Mouse (Mus musculus) c-Kit-positive CD71-positive TER-119-positive erythroid progenitor cells, embryonic 14.5 days (primary cell): ENCODE measurements around the gene B230217C12Rik.

Experiments used
- DNase-seq: peaks from one replicate; pipeline ENCODE4 v3.0.0-alpha.2; 2013; ENCODE audit warnings: low spot score

B230217C12Rik gene

GRCm38 (mm10) chr11:97809235-97810121, 31.1 kb upstream of the B230217C12Rik start:
- DNase-seq: no peak

GRCm38 (mm10) chr11:97810356-97810755, 30.2 kb upstream of the B230217C12Rik start:
- DNase-seq: no peak

GRCm38 (mm10) chr11:97810970-97811369, 29.6 kb upstream of the B230217C12Rik start:
- no peak for DNase-seq

- DNase-seq: no peak
Observed at GRCm38 (mm10) chr11:97811569-97812362, 28.8 kb upstream of the B230217C12Rik start.

GRCm38 (mm10) chr11:97812491-97812921, 28.1 kb upstream of the B230217C12Rik start:
- DNase-seq: no peak

GRCm38 (mm10) chr11:97813085-97813484, 27.5 kb upstream of the B230217C12Rik start:
- no peak for DNase-seq

- no peak for DNase-seq
Observed at GRCm38 (mm10) chr11:97813746-97814515, 26.6 kb upstream of the B230217C12Rik start.

GRCm38 (mm10) chr11:97815736-97816135, 24.8 kb upstream of the B230217C12Rik start:
- DNase-seq: no peak

- no peak for DNase-seq
Observed at GRCm38 (mm10) chr11:97816176-97816575, 24.4 kb upstream of the B230217C12Rik start.

- no peak for DNase-seq
Observed at GRCm38 (mm10) chr11:97816916-97817315, 23.7 kb upstream of the B230217C12Rik start.

- no peak for DNase-seq
Observed at GRCm38 (mm10) chr11:97817379-97817778, 23.2 kb upstream of the B230217C12Rik start.

GRCm38 (mm10) chr11:97818003-97818402, 22.6 kb upstream of the B230217C12Rik start:
- no peak for DNase-seq

- no peak for DNase-seq
Observed at GRCm38 (mm10) chr11:97818571-97818970, 22.0 kb upstream of the B230217C12Rik start.

GRCm38 (mm10) chr11:97819102-97819501, 21.5 kb upstream of the B230217C12Rik start:
- no peak for DNase-seq

- no peak for DNase-seq
Observed at GRCm38 (mm10) chr11:97819923-97820322, 20.7 kb upstream of the B230217C12Rik start.

GRCm38 (mm10) chr11:97820840-97821239, 19.7 kb upstream of the B230217C12Rik start:
- DNase-seq: no peak

GRCm38 (mm10) chr11:97821401-97822064, 19.0 kb upstream of the B230217C12Rik start:
- DNase-seq: no peak

- DNase-seq: no peak
Observed at GRCm38 (mm10) chr11:97822840-97823603, 17.6 kb upstream of the B230217C12Rik start.

GRCm38 (mm10) chr11:97824168-97824567, 16.4 kb upstream of the B230217C12Rik start:
- DNase-seq: no peak

GRCm38 (mm10) chr11:97824895-97825294, 15.7 kb upstream of the B230217C12Rik start:
- no peak for DNase-seq

- no peak for DNase-seq
Observed at GRCm38 (mm10) chr11:97825295-97825694, 15.3 kb upstream of the B230217C12Rik start.
